Mouse (Mus musculus): ENCODE results near the gene Slc1a3. TPM values are rescaled to one million over a fixed set of nuclear protein-coding genes. Genes with fewer than 3 reads are reported as not detected.

Gene Slc1a3
- total RNA-seq, 4 experiments from 2014 or later, result 285 to 336 (median 314) TPM

DNA sequence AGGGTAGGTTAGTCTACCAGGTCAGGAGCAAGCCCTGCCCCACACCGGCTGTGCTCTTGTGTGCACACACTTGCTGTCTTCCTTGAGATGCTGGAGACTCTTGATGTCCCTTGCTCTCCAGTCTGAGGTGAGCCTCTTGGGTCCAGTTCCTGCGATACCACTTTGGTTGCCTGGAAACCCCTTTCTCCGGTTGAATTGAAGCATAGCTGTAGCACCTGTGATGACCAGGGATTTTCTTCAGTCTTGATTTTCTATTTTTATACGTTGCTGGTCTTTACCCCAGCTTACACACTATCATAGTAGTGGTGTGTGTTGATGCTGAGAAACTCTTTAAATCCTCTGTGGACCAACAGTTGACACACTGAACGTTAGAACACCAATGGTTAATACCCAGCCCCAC, 95.9 kb downstream of the Slc1a3 start:
- DNase-seq (ENCODE audit: low spot score in 2 of 2), result no peak

DNA sequence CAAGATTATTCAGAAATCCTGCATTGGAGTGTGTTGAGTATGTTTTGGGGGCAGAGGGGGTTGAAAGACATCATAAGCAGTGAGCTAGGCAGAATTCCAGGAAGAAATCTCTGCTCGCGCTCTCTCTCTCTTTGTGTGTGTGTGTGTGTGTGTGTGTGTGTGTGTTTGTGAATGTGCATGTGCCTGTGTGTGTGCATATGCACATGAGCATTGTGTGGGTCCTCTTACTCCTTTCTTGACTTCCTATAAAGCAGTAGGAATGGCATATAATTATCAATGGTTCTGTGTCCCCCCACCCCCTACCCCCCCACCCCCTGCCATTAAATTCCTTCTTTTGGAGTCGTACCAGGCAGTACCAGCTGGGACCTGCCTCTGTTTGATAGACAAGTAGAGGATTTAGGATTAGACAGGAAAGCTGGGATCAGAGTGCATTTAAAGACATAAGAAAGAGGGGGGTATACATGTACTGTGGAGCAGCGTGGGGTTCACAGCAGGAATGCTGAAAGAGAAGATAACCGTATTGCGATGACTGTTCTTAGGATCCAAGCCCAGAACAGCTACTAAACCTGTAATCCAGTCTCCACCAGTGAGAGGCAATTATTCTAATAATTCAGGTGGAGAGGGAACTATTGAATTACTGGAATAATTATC, 104.9 kb downstream of the Slc1a3 start:
- DNase-seq (ENCODE audit: low spot score in 2 of 2), result no peak

DNA sequence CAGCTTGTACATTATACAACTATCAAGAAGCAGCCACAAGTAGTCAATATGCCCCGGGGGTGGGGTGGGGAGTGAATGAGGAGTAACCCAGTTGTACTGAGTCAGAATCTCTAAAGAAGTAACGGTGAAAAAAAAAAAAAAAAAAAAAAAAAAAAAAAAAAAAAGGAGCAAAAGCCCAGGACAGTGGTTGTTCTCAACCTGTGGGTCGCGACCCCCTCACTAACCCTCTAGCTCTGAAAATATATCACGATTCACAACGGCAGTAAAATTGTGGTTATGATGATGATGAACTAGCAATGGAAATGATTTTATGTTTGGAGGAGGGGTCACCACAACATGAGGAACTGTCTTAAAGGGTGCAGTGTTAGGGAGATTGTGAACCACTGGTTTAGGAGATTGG, 108.2 kb downstream of the Slc1a3 start:
- no peak for DNase-seq (ENCODE audit: low spot score in 2 of 2)

DNA sequence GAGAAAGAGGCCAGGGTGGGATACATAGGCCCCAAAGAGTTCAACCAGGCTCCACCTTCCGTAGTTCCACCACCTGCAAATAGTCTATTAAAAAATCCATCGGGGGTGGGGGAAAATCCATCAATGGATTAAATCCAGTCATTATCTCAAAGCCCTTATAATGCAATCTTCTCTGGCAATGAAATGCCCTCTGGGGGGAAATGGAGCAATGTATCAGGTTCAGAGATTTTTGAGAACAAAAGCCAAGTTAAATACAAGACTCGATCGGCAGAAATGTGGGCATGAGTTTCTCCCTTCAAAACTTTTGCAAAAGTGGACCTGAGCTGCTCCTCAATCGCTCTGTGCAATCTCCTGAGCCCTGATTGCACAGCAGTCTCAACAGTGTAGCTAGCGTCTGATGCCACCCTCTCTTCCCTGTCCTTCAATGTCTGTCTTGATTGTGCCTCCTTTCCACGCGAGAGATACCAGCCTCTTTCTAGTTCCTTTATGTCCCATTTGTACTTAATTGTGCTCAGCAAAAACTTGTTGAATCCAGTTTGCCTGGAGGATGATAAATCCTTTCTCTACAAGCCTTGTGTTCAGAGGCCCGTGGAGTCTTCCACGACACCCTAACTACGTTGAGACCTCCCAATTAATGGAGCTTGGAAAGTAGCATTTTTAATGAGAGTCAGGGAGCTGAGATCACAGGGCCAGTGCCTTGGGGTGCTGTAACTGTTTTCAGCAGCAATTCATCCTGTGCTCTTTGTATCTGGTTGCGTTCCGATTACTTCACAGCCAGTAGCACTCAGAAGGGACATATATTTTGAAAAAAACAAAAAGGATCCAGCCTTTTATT, 109.0 kb downstream of the Slc1a3 start:
- no peak for DNase-seq (ENCODE audit: low spot score in 2 of 2)

DNA sequence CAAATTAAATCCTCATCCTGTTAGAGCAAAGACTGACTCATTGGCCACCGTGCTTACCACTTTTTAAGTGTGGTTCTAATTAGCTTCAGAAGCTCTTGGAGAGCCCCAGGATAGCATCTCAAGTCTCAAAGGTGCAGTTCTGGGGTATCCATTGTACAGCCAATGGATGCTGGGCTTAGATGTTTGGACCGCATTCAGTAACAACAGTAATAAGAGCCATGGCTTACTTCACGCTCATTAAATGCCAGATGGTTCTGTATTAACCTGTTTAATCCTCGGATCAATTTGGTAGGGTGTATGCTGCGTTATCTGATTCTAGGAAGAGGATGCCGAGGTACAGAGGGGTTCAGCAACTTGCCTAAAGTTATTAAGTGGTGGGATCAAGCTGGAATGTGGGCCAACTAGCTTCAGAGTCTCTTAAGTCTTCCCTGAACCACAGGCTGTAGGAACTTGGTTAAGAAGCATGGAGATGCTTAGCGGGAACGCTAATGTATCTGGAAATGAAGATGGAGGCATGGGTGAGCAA, 114.1 kb downstream of the Slc1a3 start:
- no peak for DNase-seq (ENCODE audit: low spot score in 2 of 2)

DNA sequence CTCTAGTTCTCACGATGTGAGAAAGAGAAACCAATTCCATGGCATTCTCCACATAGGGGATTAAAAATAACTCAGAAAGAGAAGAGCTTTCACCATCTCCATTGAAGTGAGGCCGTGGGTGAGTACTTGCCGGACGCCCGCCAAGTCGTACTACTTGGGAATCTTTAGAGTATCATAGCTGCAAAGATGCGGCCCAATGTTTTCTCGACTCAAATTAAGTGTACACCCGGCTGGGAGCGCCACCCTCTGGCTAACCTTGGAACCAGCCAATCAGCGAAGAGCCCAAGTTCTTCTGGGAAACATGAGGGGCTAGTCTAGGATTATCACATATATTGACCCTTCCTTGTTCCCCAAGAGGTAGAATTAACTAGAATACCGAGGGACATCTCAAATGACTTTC, 115.3 kb downstream of the Slc1a3 start:
- peak in 1 of 2 experiments; percentile 12 for DNase-seq (ENCODE audit: low spot score in 2 of 2)

DNA sequence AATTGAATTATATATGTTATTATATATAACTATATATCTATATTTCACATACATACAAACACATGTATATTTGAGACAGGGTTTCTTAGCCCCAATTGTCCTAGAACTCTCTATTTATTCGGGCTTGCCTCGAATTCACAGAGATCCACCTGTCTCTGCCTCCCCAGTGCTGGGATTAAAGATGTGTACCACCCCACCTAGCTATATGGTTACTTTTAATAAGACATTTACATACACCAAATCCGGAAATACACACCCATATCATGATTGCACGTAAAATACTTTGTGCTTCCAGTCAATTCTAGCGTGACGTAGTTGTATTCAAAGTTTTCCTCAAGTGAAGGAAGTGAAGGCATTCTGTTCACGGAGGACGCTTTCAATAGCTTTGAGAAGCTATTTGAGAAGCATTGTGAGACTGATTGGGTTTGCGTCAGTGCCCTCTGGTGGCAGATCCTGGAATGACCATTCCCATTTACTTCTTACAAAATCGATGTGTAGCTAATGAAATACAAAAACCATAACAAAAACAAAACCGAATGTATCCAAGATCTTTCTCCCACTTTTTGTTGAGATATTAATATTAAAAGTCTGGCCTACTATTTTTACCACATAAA, 121.0 kb downstream of the Slc1a3 start:
- DNase-seq (ENCODE audit: low spot score in 2 of 2), result peak; percentile 23 to 55

DNA sequence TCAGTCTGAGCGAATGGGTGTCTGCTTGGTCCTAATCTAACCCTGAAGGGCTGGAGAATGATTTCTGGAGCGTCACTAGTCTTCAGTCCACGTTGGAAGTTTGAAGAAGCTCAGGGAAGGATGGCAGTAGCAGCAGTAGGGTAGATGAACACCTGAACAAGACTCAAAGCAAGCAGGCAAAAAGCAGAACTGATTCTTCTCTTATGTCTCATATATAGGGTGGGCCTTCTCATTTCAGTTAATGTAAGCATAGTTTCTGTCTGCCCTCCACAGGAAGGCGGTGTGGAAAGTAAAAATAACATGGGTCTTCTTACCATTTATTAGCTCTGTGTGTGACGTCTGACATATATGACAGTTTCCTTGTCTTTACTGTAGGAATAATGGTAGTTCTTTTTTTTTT, 122.5 kb downstream of the Slc1a3 start:
- no peak for DNase-seq (ENCODE audit: low spot score in 2 of 2)

DNA sequence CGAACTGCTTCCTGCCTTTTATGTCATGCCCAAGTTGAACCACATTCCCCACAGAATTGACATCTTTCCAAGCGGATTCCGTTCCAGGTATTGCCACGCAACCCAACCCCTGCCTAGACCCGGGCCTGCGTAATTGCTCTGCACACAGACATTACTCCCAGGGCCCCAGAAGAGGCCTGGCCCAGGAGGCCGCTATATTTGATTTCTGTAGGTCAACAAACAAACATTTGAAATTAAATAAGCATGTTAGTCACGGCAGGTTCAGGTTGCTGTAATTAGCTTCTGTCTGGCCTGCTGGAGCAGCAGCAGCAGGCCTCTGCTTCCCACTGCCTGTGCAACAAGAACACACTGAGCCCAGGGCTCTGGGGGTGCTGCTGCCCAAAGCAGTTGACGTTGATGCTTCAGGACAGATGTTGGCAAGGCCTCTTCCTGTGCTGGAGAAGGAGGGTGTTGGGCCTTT, 123.7 kb downstream of the Slc1a3 start:
- no peak for DNase-seq (ENCODE audit: low spot score in 2 of 2)

Other genes starting within 250 kb of the Slc1a3 start
- not detected for gene Gm2310, start 190.8 kb downstream of the Slc1a3 start, total RNA-seq (2022)

Measured in left cerebral cortex, adult 8-10 months (tissue).